Mouse (Mus musculus): ENCODE measurements around the gene Prdm9. TPM values are rescaled to one million over a fixed set of nuclear protein-coding genes. Genes with fewer than 3 reads are reported as not detected.

The Prdm9 gene
- polyA plus RNA-seq (2017; shearing (Covaris generic)): 10.3 TPM

DNA sequence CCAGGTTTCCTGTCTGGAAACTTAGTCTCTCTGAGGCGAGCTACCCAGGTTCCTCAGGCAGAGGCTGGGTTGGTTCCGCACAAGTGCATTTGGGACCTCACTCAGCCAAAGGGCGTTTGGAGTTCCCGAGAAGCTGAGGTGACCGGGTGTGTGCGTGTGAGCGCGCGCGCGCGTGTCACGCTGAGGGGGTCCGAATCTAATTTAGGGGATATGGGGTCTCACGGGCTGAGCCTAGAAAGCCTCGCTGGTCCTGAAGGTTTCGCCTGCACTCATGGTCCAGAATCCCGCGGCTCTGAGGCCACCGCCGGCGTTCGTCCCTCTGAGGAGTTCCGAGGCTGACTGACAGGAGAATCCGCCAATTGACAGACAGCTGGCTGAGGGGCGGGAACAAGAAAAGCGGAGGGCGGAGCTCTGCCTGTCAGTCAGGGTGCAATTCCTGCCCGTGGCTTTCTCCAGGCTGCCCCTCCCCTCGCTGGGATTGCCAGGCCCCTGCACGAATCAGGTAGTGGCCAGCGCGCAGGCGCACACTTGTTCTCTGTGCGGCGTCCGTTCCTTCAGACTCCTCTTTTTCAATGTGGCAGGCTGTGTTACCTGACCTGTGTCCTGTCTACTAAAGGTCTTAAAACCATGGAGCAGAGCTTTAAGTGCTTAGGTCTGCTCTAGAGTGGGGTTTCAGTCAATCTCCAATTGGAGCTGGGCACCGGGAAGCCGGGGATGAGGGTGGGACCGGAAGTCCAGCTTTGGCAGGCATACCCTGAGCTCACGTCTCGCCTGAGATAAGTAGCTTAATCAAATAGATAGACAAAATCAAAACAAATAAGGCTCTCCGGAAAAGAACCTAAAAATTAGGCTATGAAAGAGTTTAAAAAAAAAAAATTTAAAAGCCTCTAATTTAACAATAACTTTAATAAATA is at the start of gene Prdm9:
Gene Prdm9, minus strand, starts transcription at position 341 of the 914 bp plus-strand sequence.

GRCm38 (mm10) chr17:15526986-15527810 is 37.0 kb downstream of the Prdm9 start, which contains the start of gene Pdcd2:
Gene Pdcd2, minus strand, starts transcription at chr17:15527301.

GRCm38 (mm10) chr17:15499656-15500394 is 64.3 kb downstream of the Prdm9 start, which contains the start of the genes Psmb1 and Tbp:
Gene Psmb1, minus strand, starts transcription at chr17:15499751.
Gene Tbp, plus strand, starts transcription at chr17:15499888.

Other genes starting within 250 kb of the Prdm9 start
- not detected for gene Dll1, start 187.5 kb downstream of the Prdm9 start, polyA plus RNA-seq (2017; shearing (Covaris generic))
- gene Fam120b, start 168.2 kb downstream of the Prdm9 start, polyA plus RNA-seq (2017; shearing (Covaris generic)): 33.1 TPM
- 196 TPM for gene Psmb1, start 64.6 kb downstream of the Prdm9 start, polyA plus RNA-seq (2017; shearing (Covaris generic))
- gene Tbp, start 64.5 kb downstream of the Prdm9 start, polyA plus RNA-seq (2017; shearing (Covaris generic)): 45.4 TPM
- gene Pdcd2, start 37.1 kb downstream of the Prdm9 start, polyA plus RNA-seq (2017; shearing (Covaris generic)): 88.5 TPM
- 208 TPM for gene Chd1, start 140.6 kb upstream of the Prdm9 start, polyA plus RNA-seq (2017; shearing (Covaris generic))